Mouse (Mus musculus) hindbrain, embryonic 14.5 days (tissue): ENCODE data around the gene Zfp937. TPM values are rescaled to one million over a fixed set of nuclear protein-coding genes. Genes with fewer than 3 reads are reported as not detected.
"Not testable (repeated sequence)": the region's sequence is repeated elsewhere in the genome, so short reads cannot be mapped to it uniquely, and the experiment has no call there.

Source experiments
- ATAC-seq: fragments of 200-750 bp; cut with Nextera tagmentation; 2 replicates; pipeline ENCODE4 v1.8.0; 2017; ENCODE audit warnings: moderate number of reproducible peaks, mild to moderate bottlenecking, moderate TSS enrichment, moderate library complexity; ENCODE audit not compliant: low FRiP score
- DNase-seq: peaks from one replicate; pipeline ENCODE4 v3.0.0-alpha.2; 2015; ENCODE audit warnings: low spot score
- H3K27ac ChIP-seq: fragments of 300-500 bp; sonication (generic); 2 replicates; pipeline ENCODE4 v1.5.1; 2014; ENCODE audit warnings: mild to moderate bottlenecking, moderate library complexity
- H3K27me3 ChIP-seq: fragments of 300-500 bp; sonication (generic); 2 replicates; pipeline ENCODE4 v1.6.1; 2014; ENCODE audit warnings: mild to moderate bottlenecking, low read length, mixed read lengths; ENCODE audit not compliant: control insufficient read depth, insufficient read depth
- H3K36me3 ChIP-seq: fragments of 300-500 bp; sonication (generic); replicated peaks from 2 replicates; pipeline ENCODE4 v1.6.1; 2014; ENCODE audit not compliant: control insufficient read depth, insufficient read depth
- H3K4me1 ChIP-seq: fragments of 300-500 bp; sonication (generic); replicated peaks from 2 replicates; pipeline ENCODE4 v1.6.1; 2014; ENCODE audit warnings: antibody characterized with exemption, low read length, mixed read lengths; ENCODE audit not compliant: control insufficient read depth, insufficient read depth
- H3K4me2 ChIP-seq: fragments of 300-500 bp; sonication (generic); replicated peaks from 2 replicates; pipeline ENCODE4 v1.6.1; 2014; ENCODE audit warnings: mild to moderate bottlenecking, moderate library complexity
- H3K4me3 ChIP-seq: fragments of 300-500 bp; sonication (generic); replicated peaks from 2 replicates; pipeline ENCODE4 v1.5.1; 2014; ENCODE audit warnings: mild to moderate bottlenecking, low read length
- H3K9ac ChIP-seq: fragments of 300-500 bp; sonication (generic); 2 replicates; pipeline ENCODE4 v1.6.1; 2014
- H3K9me3 ChIP-seq: fragments of 300-500 bp; sonication (generic); 2 replicates; pipeline ENCODE4 v1.6.1; 2016; ENCODE audit warnings: low read length; ENCODE audit not compliant: control insufficient read depth
- WGBS: fragments of 180-500 bp; shearing (Covaris S2); extraction: QIAGEN DNeasy Blood & Tissue Kit; methylation state at CpG from one replicate; pipeline ENCODE4 v1.1.7; 2014; 5-methylcytosine and 5-hydroxymethylcytosine counted together
- polyA plus RNA-seq: library from polyadenylated mRNA; unstranded; fragments of >200 nt; fragmentation: Nextera tagmentation; extraction: Ambion mirVana; gene quantifications from 2 replicates; pipeline ENCODE4 v1.2.1, GENCODE M21; 2014

Zfp937 gene
- 12.2 TPM in 2 replicates for polyA plus RNA-seq

- Histone ChIP-seq H3K4me2 (peak within 1 kb of the TSS; percentile 53), H3K27ac (peak within 1 kb of the TSS; percentile 38; the same call in 1 of the 2 replicates), H3K4me3 (peak within 1 kb of the TSS; percentile 40), H3K9ac (peak within 1 kb of the TSS; percentile 56; the same call in 1 of the 2 replicates)
- H3K9me3 ChIP-seq, H3K4me1 ChIP-seq, H3K36me3 ChIP-seq, H3K27me3 ChIP-seq: not testable (repeated sequence)
- DNase-seq (peak; percentile 43), ATAC-seq (peak; percentile 100)
- WGBS = 3% methylated on average over 15 of the region's 15 CpGs
Observed at GRCm38 (mm10) chr2:150217600-150218362, at the start of gene Zfp937. Gene Zfp937, plus strand, starts transcription at chr2:150218073.

GRCm38 (mm10) chr2:150173833-150174232 lies 44.0 kb upstream of the Zfp937 start:
- DNase-seq = no peak
- no peak overlapping the region for H3K4me3 ChIP-seq
- no peaks in the 10 kb centered on the region for H3K36me3 ChIP-seq
- ATAC-seq = no peak
- no peak overlapping the region for H3K9ac ChIP-seq
- no peaks in the 10 kb centered on the region for H3K4me1 ChIP-seq
- no peaks in the 10 kb centered on the region for H3K27me3 ChIP-seq
- H3K27ac ChIP-seq = no peak overlapping the region
- H3K4me2 ChIP-seq = no peak overlapping the region
- peaks cover 14% of the 10 kb centered on the region; the same call in 1 of the 2 replicates for H3K9me3 ChIP-seq

- not testable (repeated sequence) for H3K4me3 ChIP-seq, H3K27me3 ChIP-seq, H3K4me2 ChIP-seq, DNase-seq, H3K9ac ChIP-seq, ATAC-seq, H3K27ac ChIP-seq, H3K36me3 ChIP-seq, H3K4me1 ChIP-seq
- WGBS = 85% methylated on average over 4 of the region's 4 CpGs
- peaks cover 20% of the 10 kb centered on the region; the same call in 1 of the 2 replicates for H3K9me3 ChIP-seq
Observed at GRCm38 (mm10) chr2:150179579-150179978, 38.3 kb upstream of the Zfp937 start, which contains the start of gene Gm10770. Gene Gm10770, minus strand, starts transcription at chr2:150179679.

DNA sequence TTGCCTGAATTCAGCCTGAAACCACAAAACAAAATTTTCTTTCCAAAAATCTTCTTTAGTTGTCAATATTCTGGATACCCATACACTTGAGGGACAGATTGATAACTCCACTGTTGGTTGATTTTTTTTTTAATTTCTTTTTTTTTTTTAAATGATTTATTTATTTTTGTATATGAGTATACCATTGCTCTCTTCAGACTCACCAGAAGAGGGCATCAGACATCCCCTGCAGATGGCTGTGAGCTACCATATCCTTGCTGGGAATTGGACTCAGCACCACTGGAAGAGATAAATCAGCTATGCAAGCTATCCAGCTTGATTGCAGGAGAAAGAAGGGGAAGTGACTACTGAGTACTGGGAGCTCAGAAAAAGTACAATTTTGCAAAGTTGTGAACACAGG lies 36.8 kb upstream of the Zfp937 start:
- not testable (repeated sequence) for H3K36me3 ChIP-seq, H3K4me2 ChIP-seq, H3K4me3 ChIP-seq, H3K4me1 ChIP-seq, H3K27ac ChIP-seq, H3K9ac ChIP-seq, H3K27me3 ChIP-seq, ATAC-seq, DNase-seq
- H3K9me3 ChIP-seq = peaks cover 20% of the 10 kb centered on the region; the same call in 1 of the 2 replicates

- H3K27ac ChIP-seq, H3K4me1 ChIP-seq, H3K4me2 ChIP-seq, H3K36me3 ChIP-seq, DNase-seq, ATAC-seq, H3K4me3 ChIP-seq, H3K9ac ChIP-seq, H3K27me3 ChIP-seq: not testable (repeated sequence)
- WGBS = 82% methylated on average over 7 of the region's 7 CpGs
- H3K9me3 ChIP-seq = peaks cover 20% of the 10 kb centered on the region; the same call in 1 of the 2 replicates
Observed at GRCm38 (mm10) chr2:150181570-150181999, 36.3 kb upstream of the Zfp937 start, which contains the start of gene Gm14139. Gene Gm14139, plus strand, starts transcription at chr2:150181755.

GRCm38 (mm10) chr2:150218363-150218725 lies 471 bp downstream of the Zfp937 start:
- WGBS = 6% methylated on average over 2 of the region's 4 CpGs
- Histone ChIP-seq H3K4me2 (peak overlapping the region; percentile 53), H3K4me3 (peak overlapping the region; percentile 40), H3K9ac (peak overlapping the region; percentile 56; the same call in 1 of the 2 replicates)
- not testable (repeated sequence) for H3K36me3 ChIP-seq, H3K4me1 ChIP-seq, ATAC-seq, H3K9me3 ChIP-seq, DNase-seq, H3K27me3 ChIP-seq, H3K27ac ChIP-seq

DNA sequence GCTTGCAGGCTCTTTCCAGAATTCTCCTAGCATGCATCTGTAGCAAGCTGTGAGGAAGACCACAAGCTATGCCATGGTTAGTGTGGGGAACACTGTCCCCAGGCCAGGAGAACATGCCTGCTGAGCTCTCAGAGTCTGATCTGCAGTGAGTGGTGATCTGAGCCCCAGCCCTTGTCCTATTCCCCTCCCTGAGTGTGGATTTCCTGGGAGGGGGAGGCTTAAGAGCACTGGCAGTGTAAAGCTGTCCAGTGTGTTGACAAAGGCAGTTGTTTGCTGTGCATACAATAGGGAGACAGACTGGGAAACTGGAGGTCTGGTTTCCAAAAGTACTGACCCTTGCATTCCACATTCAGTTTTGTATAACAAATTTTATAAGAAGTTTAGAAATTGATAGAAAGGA lies 5.4 kb downstream of the Zfp937 start:
- H3K4me1 ChIP-seq, ATAC-seq, H3K9me3 ChIP-seq, DNase-seq, H3K36me3 ChIP-seq, H3K4me2 ChIP-seq, H3K9ac ChIP-seq, H3K4me3 ChIP-seq, H3K27me3 ChIP-seq, H3K27ac ChIP-seq: not testable (repeated sequence)

DNA sequence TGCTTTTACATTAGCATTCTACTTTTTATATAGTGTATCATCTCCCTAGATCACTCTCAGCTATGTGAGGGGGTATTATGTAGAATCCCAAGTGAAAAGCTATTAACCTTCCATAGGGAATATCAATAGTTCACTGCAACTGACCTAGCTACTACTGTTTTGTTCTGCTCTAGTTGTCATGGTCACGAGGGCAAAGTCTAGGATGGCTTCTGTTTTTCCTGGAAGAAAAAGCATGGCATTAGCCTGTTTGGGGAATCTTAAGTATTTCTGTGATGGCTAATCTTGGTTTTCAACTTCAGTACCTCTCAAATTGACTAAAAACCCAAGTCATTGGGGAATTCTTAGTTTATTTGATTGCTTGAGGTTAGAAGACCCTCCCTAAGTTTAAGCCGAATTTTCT lies 25.3 kb downstream of the Zfp937 start:
- Histone ChIP-seq H3K36me3 (peaks cover 14% of the 10 kb centered on the region), H3K4me1 (no peaks in the 10 kb centered on the region), H3K27me3 (no peaks in the 10 kb centered on the region), H3K4me3 (no peak overlapping the region), H3K4me2 (no peak overlapping the region), H3K9me3 (peaks cover 48% of the 10 kb centered on the region), H3K27ac (no peak overlapping the region), H3K9ac (no peak overlapping the region)
- 89% methylated on average over 2 of the region's 2 CpGs for WGBS
- DNase-seq (no peak), ATAC-seq (no peak)

GRCm38 (mm10) chr2:150255491-150255890 lies 37.6 kb downstream of the Zfp937 start, which contains the start of gene Gm21994:
Gene Gm21994, minus strand, starts transcription at chr2:150255591.
- not testable (repeated sequence) for H3K27me3 ChIP-seq, H3K4me1 ChIP-seq, ATAC-seq, DNase-seq, H3K27ac ChIP-seq, H3K4me3 ChIP-seq, H3K9ac ChIP-seq, H3K36me3 ChIP-seq, H3K4me2 ChIP-seq
- 67% methylated on average over 2 of the region's 2 CpGs for WGBS
- peaks cover 12% of the 10 kb centered on the region; the same call in 1 of the 2 replicates for H3K9me3 ChIP-seq
